Mouse (Mus musculus) neural tube, embryonic 15.5 days (tissue): ENCODE data around the gene Polr3h. TPM values are rescaled to one million over a fixed set of nuclear protein-coding genes. Genes with fewer than 3 reads are reported as not detected.
"Not testable (repeated sequence)": the region's sequence is repeated elsewhere in the genome, so short reads cannot be mapped to it uniquely, and the experiment has no call there.

Experiments used
- ATAC-seq: fragments of 200-750 bp; cut with Nextera tagmentation; 2 replicates; pipeline ENCODE4 v1.8.0; 2017; ENCODE audit warnings: mild to moderate bottlenecking, moderate TSS enrichment, moderate library complexity; ENCODE audit not compliant: low FRiP score
- H3K27ac ChIP-seq: fragments of 300-500 bp; sonication (generic); replicated peaks from 2 replicates; pipeline ENCODE4 v1.5.1; 2015; ENCODE audit warnings: mild to moderate bottlenecking, inconsistent platforms
- H3K27me3 ChIP-seq: fragments of 300-500 bp; sonication (generic); replicated peaks from 2 replicates; pipeline ENCODE4 v1.6.1; 2015; ENCODE audit warnings: inconsistent platforms
- H3K36me3 ChIP-seq: fragments of 300-500 bp; sonication (generic); 2 replicates; pipeline ENCODE4 v1.6.1; 2015; ENCODE audit warnings: inconsistent platforms
- H3K4me1 ChIP-seq: fragments of 300-500 bp; sonication (generic); 2 replicates; pipeline ENCODE4 v1.6.1; 2015; ENCODE audit warnings: inconsistent platforms
- H3K4me2 ChIP-seq: fragments of 300-500 bp; sonication (generic); 2 replicates; pipeline ENCODE4 v1.6.1; 2015; ENCODE audit warnings: inconsistent platforms, mild to moderate bottlenecking, moderate library complexity
- H3K4me3 ChIP-seq: fragments of 300-500 bp; sonication (generic); replicated peaks from 2 replicates; pipeline ENCODE4 v1.5.1; 2015; ENCODE audit warnings: mild to moderate bottlenecking, inconsistent platforms
- H3K9ac ChIP-seq: fragments of 300-500 bp; sonication (generic); replicated peaks from 2 replicates; pipeline ENCODE4 v1.6.1; 2015; ENCODE audit warnings: mild to moderate bottlenecking, inconsistent platforms
- H3K9me3 ChIP-seq: fragments of 300-500 bp; sonication (generic); replicated peaks from 2 replicates; pipeline ENCODE4 v1.6.1; 2016; ENCODE audit warnings: inconsistent platforms
- WGBS: fragments of 180-500 bp; shearing (Covaris S2); methylation state at CpG from one replicate; pipeline ENCODE4 v1.1.7; 2015; ENCODE audit warnings: mixed read lengths; 5-methylcytosine and 5-hydroxymethylcytosine counted together
- polyA plus RNA-seq: library from polyadenylated mRNA; unstranded; fragments of >200 nt; fragmentation: Nextera tagmentation; extraction: Ambion mirVana; gene quantifications from 2 replicates; pipeline ENCODE4 v1.2.1, GENCODE M21; 2015

Polr3h gene
- polyA plus RNA-seq, 1 experiment from 2014 or later: 93.2 TPM

GRCm38 (mm10) chr15:81912498-81912897 lies 13.5 kb downstream of the Polr3h start:
- peaks cover 93% of the 10 kb centered on the region for H3K36me3 ChIP-seq
- 82% methylated on average over 2 of the region's 2 CpGs for WGBS
- no peak overlapping the region for H3K4me2 ChIP-seq
- H3K9ac ChIP-seq: no peak overlapping the region
- no peaks in the 10 kb centered on the region for H3K9me3 ChIP-seq
- ATAC-seq: no peak
- no peaks in the 10 kb centered on the region for H3K27me3 ChIP-seq
- no peak overlapping the region for H3K4me3 ChIP-seq
- H3K4me1 ChIP-seq: no peaks in the 10 kb centered on the region
- no peak overlapping the region for H3K27ac ChIP-seq

- WGBS: 94% methylated on average over 4 of the region's 4 CpGs
- ATAC-seq, H3K9me3 ChIP-seq, H3K4me3 ChIP-seq, H3K4me2 ChIP-seq, H3K9ac ChIP-seq, H3K4me1 ChIP-seq, H3K27ac ChIP-seq, H3K27me3 ChIP-seq: not testable (repeated sequence)
- peaks cover 95% of the 10 kb centered on the region for H3K36me3 ChIP-seq
Measured at GRCm38 (mm10) chr15:81908767-81909166, 17.3 kb downstream of the Polr3h start.

DNA sequence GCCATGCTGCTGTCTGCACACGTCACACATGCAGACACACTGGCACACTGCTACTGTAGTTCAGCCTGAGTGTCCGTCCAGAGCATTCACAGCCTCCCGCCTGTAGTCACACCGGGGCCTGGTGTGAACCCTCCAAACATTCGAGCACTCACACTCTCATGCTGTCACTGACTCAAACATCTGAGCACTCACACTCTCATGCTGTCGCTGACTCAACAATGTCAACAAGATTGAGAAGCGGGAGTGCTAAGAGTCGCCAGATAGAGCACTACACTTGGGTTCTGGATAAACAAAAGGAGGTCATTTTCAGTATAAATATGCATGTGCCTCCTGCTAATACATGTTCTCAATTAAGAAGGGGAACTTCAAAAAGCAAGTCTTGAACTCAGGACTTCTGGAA lies 18.1 kb downstream of the Polr3h start:
- 95% methylated on average over 8 of the region's 8 CpGs for WGBS
- Histone ChIP-seq H3K9ac (no peak overlapping the region), H3K9me3 (no peaks in the 10 kb centered on the region), H3K4me1 (no peaks in the 10 kb centered on the region), H3K27me3 (no peaks in the 10 kb centered on the region), H3K36me3 (peaks cover 95% of the 10 kb centered on the region), H3K4me2 (no peak overlapping the region), H3K4me3 (no peak overlapping the region), H3K27ac (no peak overlapping the region)
- no peak for ATAC-seq

DNA sequence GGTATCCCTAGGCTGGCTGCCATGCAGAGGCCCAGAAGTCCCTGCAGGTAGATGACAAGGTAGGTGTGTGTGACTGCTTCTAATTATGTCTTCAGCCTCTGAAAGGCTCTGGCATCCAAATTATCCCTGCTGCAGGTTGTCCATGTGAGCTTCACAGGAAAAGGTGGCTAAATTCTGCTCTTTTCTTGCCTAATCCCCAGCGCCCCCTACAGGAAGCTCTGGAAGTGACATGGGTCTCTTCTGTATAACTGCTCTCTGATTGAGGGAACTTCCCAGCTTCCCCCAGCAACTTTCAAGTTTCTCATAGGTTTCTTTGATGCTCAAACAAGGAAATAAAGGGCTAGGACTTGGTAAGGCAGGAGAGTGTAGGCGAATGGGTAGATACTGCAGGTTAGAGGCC lies 21.1 kb downstream of the Polr3h start:
- H3K27ac ChIP-seq: no peak overlapping the region
- H3K36me3 ChIP-seq: peaks cover 95% of the 10 kb centered on the region
- no peaks in the 10 kb centered on the region for H3K9me3 ChIP-seq
- H3K4me1 ChIP-seq: no peaks in the 10 kb centered on the region
- ATAC-seq: no peak
- H3K27me3 ChIP-seq: no peaks in the 10 kb centered on the region
- no peak overlapping the region for H3K4me3 ChIP-seq
- WGBS: 37% methylated on average over 2 of the region's 2 CpGs
- no peak overlapping the region for H3K4me2 ChIP-seq
- H3K9ac ChIP-seq: no peak overlapping the region

DNA sequence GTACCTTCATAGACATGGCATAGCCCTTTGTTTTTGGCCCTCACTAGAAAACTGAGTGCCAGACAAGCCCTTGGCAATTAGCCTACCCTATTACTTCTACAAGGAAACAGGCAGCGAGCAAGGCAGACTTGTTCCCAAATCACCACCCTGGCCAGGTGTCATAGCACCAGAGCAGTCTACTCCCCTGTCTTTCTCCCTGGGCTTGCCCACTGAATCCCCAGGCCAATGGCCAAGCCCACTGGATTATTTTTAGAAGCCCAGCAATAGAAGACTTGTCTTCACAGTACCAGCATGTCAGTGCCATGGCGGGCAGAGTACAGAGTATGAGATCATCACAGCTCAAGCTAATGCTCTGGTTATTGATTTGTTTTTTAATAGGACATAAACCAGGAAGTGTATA lies 27.3 kb downstream of the Polr3h start:
- Histone ChIP-seq H3K4me3 (no peak overlapping the region), H3K36me3 (peaks cover 88% of the 10 kb centered on the region), H3K4me2 (no peak overlapping the region), H3K27ac (no peak overlapping the region), H3K9me3 (no peaks in the 10 kb centered on the region), H3K4me1 (no peaks in the 10 kb centered on the region), H3K27me3 (no peaks in the 10 kb centered on the region), H3K9ac (no peak overlapping the region)
- ATAC-seq: no peak
- 94% methylated on average over 2 of the region's 2 CpGs for WGBS

GRCm38 (mm10) chr15:81897607-81898285 lies 28.3 kb downstream of the Polr3h start:
- Histone ChIP-seq H3K9ac (no peak overlapping the region), H3K4me1 (no peaks in the 10 kb centered on the region), H3K27ac (no peak overlapping the region), H3K36me3 (peaks cover 85% of the 10 kb centered on the region), H3K27me3 (no peaks in the 10 kb centered on the region), H3K4me2 (no peak overlapping the region), H3K9me3 (no peaks in the 10 kb centered on the region), H3K4me3 (no peak overlapping the region)
- ATAC-seq: no peak
- 93% methylated on average over 5 of the region's 5 CpGs for WGBS

DNA sequence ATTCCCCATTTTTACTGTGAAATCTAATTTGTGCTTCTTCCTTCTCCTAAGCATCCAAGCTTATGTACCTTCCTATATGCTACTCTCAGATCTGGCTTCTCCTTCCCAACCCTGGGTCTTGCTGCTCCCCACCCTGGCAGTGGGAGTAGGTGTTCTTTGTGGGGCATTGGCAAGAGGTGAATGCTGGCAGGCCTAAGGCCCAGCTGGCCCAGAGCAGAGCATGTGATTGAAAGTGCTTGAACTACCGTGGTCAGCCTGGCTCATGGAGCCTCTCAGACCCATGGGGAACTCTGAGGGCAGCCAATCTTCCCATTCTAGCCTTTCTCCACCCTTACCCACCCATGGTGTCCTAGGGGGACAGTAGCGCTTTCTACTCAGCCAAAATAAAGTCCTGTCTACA lies 29.6 kb downstream of the Polr3h start:
- H3K27ac ChIP-seq: no peak overlapping the region
- H3K36me3 ChIP-seq: peaks cover 84% of the 10 kb centered on the region
- no peaks in the 10 kb centered on the region for H3K4me1 ChIP-seq
- no peak overlapping the region for H3K9ac ChIP-seq
- H3K27me3 ChIP-seq: no peaks in the 10 kb centered on the region
- no peak for ATAC-seq
- H3K4me2 ChIP-seq: no peak overlapping the region
- no peaks in the 10 kb centered on the region for H3K9me3 ChIP-seq
- 86% methylated on average over 2 of the region's 2 CpGs for WGBS
- H3K4me3 ChIP-seq: no peak overlapping the region

GRCm38 (mm10) chr15:81894002-81894401 lies 32.0 kb downstream of the Polr3h start:
- Histone ChIP-seq H3K4me3 (no peak overlapping the region), H3K4me2 (no peak overlapping the region), H3K9ac (no peak overlapping the region), H3K36me3 (peaks cover 86% of the 10 kb centered on the region), H3K9me3 (no peaks in the 10 kb centered on the region), H3K27ac (no peak overlapping the region), H3K27me3 (no peaks in the 10 kb centered on the region), H3K4me1 (no peaks in the 10 kb centered on the region)
- whole genome bisulfite sequencing: 88% methylated on average over 1 of the region's 1 CpGs
- no peak for ATAC-seq

- Histone ChIP-seq H3K4me2 (no peak overlapping the region), H3K27ac (no peak overlapping the region), H3K4me3 (no peak overlapping the region), H3K36me3 (peaks cover 70% of the 10 kb centered on the region), H3K9ac (no peak overlapping the region), H3K4me1 (no peaks in the 10 kb centered on the region; the same call in 1 of the 2 replicates), H3K27me3 (no peaks in the 10 kb centered on the region), H3K9me3 (no peaks in the 10 kb centered on the region)
- no peak for ATAC-seq
- WGBS: 95% methylated on average over 8 of the region's 8 CpGs
Measured at GRCm38 (mm10) chr15:81891822-81892580, 34.0 kb downstream of the Polr3h start.

DNA sequence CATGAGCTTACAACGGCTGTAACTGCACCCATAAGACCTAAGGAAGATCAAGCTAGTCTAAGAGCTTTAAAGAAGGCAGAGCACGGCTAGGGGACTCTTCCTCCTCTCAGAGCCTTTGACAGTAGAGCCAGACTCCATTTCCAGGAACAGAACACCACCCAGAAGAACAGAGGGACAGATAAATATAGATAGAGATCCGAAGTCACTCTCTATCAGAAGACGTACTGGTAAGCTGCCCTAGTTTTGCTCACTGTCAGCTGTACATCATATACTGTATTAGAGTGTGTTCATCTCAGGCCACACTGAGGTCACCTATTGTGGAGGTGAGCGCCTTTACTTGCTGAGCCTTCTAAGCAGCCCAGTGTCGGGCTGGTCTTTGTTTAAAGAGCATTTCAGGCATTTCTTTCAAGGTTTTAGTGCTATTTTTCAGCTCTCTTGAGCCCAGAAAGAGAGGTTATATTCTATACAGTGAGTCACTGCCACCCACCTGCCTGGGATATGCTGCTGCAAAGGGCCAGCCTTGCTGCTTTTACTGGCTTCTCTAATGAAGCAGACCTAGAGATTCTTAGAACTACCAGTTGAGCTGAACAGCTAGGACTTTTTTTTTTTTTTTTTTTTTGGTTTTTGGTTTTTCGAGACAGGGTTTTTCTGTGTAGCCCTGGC lies 34.8 kb downstream of the Polr3h start:
- peaks cover 63% of the 10 kb centered on the region for H3K36me3 ChIP-seq
- no peak for ATAC-seq
- 93% methylated on average over 7 of the region's 7 CpGs for WGBS

GRCm38 (mm10) chr15:81889175-81889574 lies 36.9 kb downstream of the Polr3h start:
- Histone ChIP-seq H3K27ac (no peak overlapping the region), H3K9me3 (no peaks in the 10 kb centered on the region), H3K4me3 (no peak overlapping the region), H3K9ac (no peak overlapping the region), H3K4me1 (no peaks in the 10 kb centered on the region; the same call in 1 of the 2 replicates), H3K4me2 (no peak overlapping the region), H3K36me3 (peaks cover 48% of the 10 kb centered on the region), H3K27me3 (no peaks in the 10 kb centered on the region)
- 94% methylated on average over 7 of the region's 7 CpGs for WGBS
- no peak for ATAC-seq

More for the DNA sequence above, 34.8 kb downstream of the Polr3h start:
- Histone ChIP-seq H3K9ac (no peak overlapping the region), H3K4me3 (no peak overlapping the region), H3K4me1 (no peaks in the 10 kb centered on the region; the same call in 1 of the 2 replicates), H3K27ac (no peak overlapping the region), H3K9me3 (no peaks in the 10 kb centered on the region), H3K27me3 (no peaks in the 10 kb centered on the region), H3K4me2 (no peak overlapping the region)
